Mouse (Mus musculus) lung, embryonic 16.5 days (tissue): Measurements from ENCODE around the gene Nup210. TPM values are rescaled to one million over a fixed set of nuclear protein-coding genes. Genes with fewer than 3 reads are reported as not detected.
"Not testable (repeated sequence)": the region's sequence is repeated elsewhere in the genome, so short reads cannot be mapped to it uniquely, and the experiment has no call there.

Source experiments
- ATAC-seq: fragments of 200-750 bp; cut with Nextera tagmentation; 2 replicates; pipeline ENCODE4 v1.8.0; 2017; ENCODE audit warnings: low read depth, mild to moderate bottlenecking, moderate library complexity
- H3K27ac ChIP-seq: fragments of 300-500 bp; sonication (generic); 2 replicates; pipeline ENCODE4 v1.5.1; 2014; ENCODE audit warnings: mild to moderate bottlenecking, control low read depth, low read length
- H3K27me3 ChIP-seq: fragments of 300-500 bp; sonication (generic); 2 replicates; pipeline ENCODE4 v1.6.1; 2014; ENCODE audit warnings: low read depth, low read length, mixed read lengths; ENCODE audit not compliant: control insufficient read depth, insufficient read depth
- H3K36me3 ChIP-seq: fragments of 300-500 bp; sonication (generic); 2 replicates; pipeline ENCODE4 v1.6.1; 2014; ENCODE audit warnings: low read length; ENCODE audit not compliant: control insufficient read depth, insufficient read depth
- H3K4me1 ChIP-seq: fragments of 300-500 bp; sonication (generic); replicated peaks from 2 replicates; pipeline ENCODE4 v1.6.1; 2014; ENCODE audit warnings: low read length, mixed read lengths; ENCODE audit not compliant: control insufficient read depth, insufficient read depth
- H3K4me2 ChIP-seq: fragments of 300-500 bp; sonication (generic); 2 replicates; pipeline ENCODE4 v1.6.1; 2014; ENCODE audit warnings: low read depth, low read length, control low read depth
- H3K4me3 ChIP-seq: fragments of 300-500 bp; sonication (generic); 2 replicates; pipeline ENCODE4 v1.5.1; 2014; ENCODE audit warnings: mild to moderate bottlenecking, low read length, control low read depth
- H3K9ac ChIP-seq: fragments of 300-500 bp; sonication (generic); 2 replicates; pipeline ENCODE4 v1.6.1; 2014; ENCODE audit warnings: low read length, control low read depth
- H3K9me3 ChIP-seq: fragments of 300-500 bp; sonication (generic); 2 replicates; pipeline ENCODE4 v1.6.1; 2016; ENCODE audit warnings: low read length; ENCODE audit not compliant: control insufficient read depth
- WGBS: fragments of 180-500 bp; shearing (Covaris S2); extraction: QIAGEN DNeasy Blood & Tissue Kit; methylation state at CpG from one replicate; pipeline ENCODE4 v1.1.7; 2014; 5-methylcytosine and 5-hydroxymethylcytosine counted together
- polyA plus RNA-seq: library from polyadenylated mRNA; unstranded; fragments of >200 nt; fragmentation: Nextera tagmentation; extraction: Ambion mirVana; gene quantifications from 2 replicates; pipeline ENCODE4 v1.2.1, GENCODE M21; 2015

The Nup210 gene
- polyA plus RNA-seq, 1 experiment from 2014 or later, result 29.0 TPM

GRCm38 (mm10) chr6:91111141-91111953, 5.3 kb downstream of the Nup210 start:
- no peak overlapping the region for H3K4me3 ChIP-seq
- H3K27ac ChIP-seq, result no peak overlapping the region
- H3K4me1 ChIP-seq, result peaks cover 11% of the 10 kb centered on the region; the same call in 1 of the 2 replicates
- H3K27me3 ChIP-seq, result no peaks in the 10 kb centered on the region
- WGBS, result 74% methylated on average over 10 of the region's 10 CpGs
- H3K9me3 ChIP-seq, result no peaks in the 10 kb centered on the region
- H3K4me2 ChIP-seq, result no peak overlapping the region
- no peak for ATAC-seq
- H3K36me3 ChIP-seq, result no peaks in the 10 kb centered on the region
- H3K9ac ChIP-seq, result no peak overlapping the region

- 46% methylated on average over 13 of the region's 13 CpGs for WGBS
- Histone ChIP-seq H3K4me1 (peaks cover 6% of the 10 kb centered on the region; the same call in 1 of the 2 replicates), H3K9me3 (no peaks in the 10 kb centered on the region), H3K27me3 (no peaks in the 10 kb centered on the region), H3K4me3 (no peak overlapping the region), H3K9ac (0 out of 2 replicates have a peak overlapping the region, but pooled peaks have one; percentile 5), H3K4me2 (peak overlapping the region; percentile 5; the same call in 1 of the 2 replicates), H3K27ac (no peak overlapping the region), H3K36me3 (no peaks in the 10 kb centered on the region)
- no peak for ATAC-seq
Measured at GRCm38 (mm10) chr6:91110323-91111020, 6.2 kb downstream of the Nup210 start.

GRCm38 (mm10) chr6:91109489-91109888, 7.1 kb downstream of the Nup210 start:
- H3K4me2 ChIP-seq, result no peak overlapping the region
- no peak overlapping the region for H3K27ac ChIP-seq
- no peak overlapping the region for H3K9ac ChIP-seq
- no peaks in the 10 kb centered on the region for H3K9me3 ChIP-seq
- H3K27me3 ChIP-seq, result no peaks in the 10 kb centered on the region
- H3K4me3 ChIP-seq, result no peak overlapping the region
- no peaks in the 10 kb centered on the region for H3K36me3 ChIP-seq
- peaks cover 6% of the 10 kb centered on the region; the same call in 1 of the 2 replicates for H3K4me1 ChIP-seq
- no peak for ATAC-seq

- H3K27me3 ChIP-seq, result no peaks in the 10 kb centered on the region
- 75% methylated on average over 2 of the region's 2 CpGs for WGBS
- no peak overlapping the region for H3K27ac ChIP-seq
- ATAC-seq, result peak; percentile 38; the same call in 1 of the 2 replicates
- no peak overlapping the region for H3K9ac ChIP-seq
- no peaks in the 10 kb centered on the region for H3K9me3 ChIP-seq
- H3K4me3 ChIP-seq, result no peak overlapping the region
- no peaks in the 10 kb centered on the region for H3K36me3 ChIP-seq
- H3K4me2 ChIP-seq, result no peak overlapping the region
- H3K4me1 ChIP-seq, result peaks cover 6% of the 10 kb centered on the region; the same call in 1 of the 2 replicates
Measured at GRCm38 (mm10) chr6:91108917-91109450, 7.6 kb downstream of the Nup210 start.

- Histone ChIP-seq H3K4me3 (no peak overlapping the region), H3K27ac (no peak overlapping the region), H3K9ac (no peak overlapping the region), H3K4me1 (peaks cover 6% of the 10 kb centered on the region; the same call in 1 of the 2 replicates), H3K4me2 (no peak overlapping the region), H3K36me3 (no peaks in the 10 kb centered on the region), H3K27me3 (no peaks in the 10 kb centered on the region), H3K9me3 (no peaks in the 10 kb centered on the region)
- 74% methylated on average over 3 of the region's 3 CpGs for WGBS
- no peak for ATAC-seq
Measured at GRCm38 (mm10) chr6:91108301-91108916, 8.2 kb downstream of the Nup210 start.

- no peak overlapping the region for H3K4me3 ChIP-seq
- H3K36me3 ChIP-seq, result no peaks in the 10 kb centered on the region
- H3K4me1 ChIP-seq, result peaks cover 6% of the 10 kb centered on the region; the same call in 1 of the 2 replicates
- ATAC-seq, result no peak
- H3K9ac ChIP-seq, result no peak overlapping the region
- no peaks in the 10 kb centered on the region for H3K9me3 ChIP-seq
- H3K27ac ChIP-seq, result no peak overlapping the region
- H3K27me3 ChIP-seq, result no peaks in the 10 kb centered on the region
- WGBS, result 80% methylated on average over 2 of the region's 2 CpGs
- no peak overlapping the region for H3K4me2 ChIP-seq
Measured at GRCm38 (mm10) chr6:91105400-91106129, 11.1 kb downstream of the Nup210 start.

GRCm38 (mm10) chr6:91104765-91105399, 11.7 kb downstream of the Nup210 start:
- H3K36me3 ChIP-seq, result no peaks in the 10 kb centered on the region
- H3K4me2 ChIP-seq, result no peak overlapping the region
- peaks cover 4% of the 10 kb centered on the region; the same call in 1 of the 2 replicates for H3K4me1 ChIP-seq
- no peaks in the 10 kb centered on the region for H3K9me3 ChIP-seq
- ATAC-seq, result peak; percentile 49
- no peaks in the 10 kb centered on the region for H3K27me3 ChIP-seq
- H3K4me3 ChIP-seq, result no peak overlapping the region
- no peak overlapping the region for H3K27ac ChIP-seq
- H3K9ac ChIP-seq, result no peak overlapping the region
- 56% methylated on average over 3 of the region's 3 CpGs for WGBS

GRCm38 (mm10) chr6:91103421-91103820, 13.2 kb downstream of the Nup210 start:
- not testable (repeated sequence) for H3K4me1 ChIP-seq, H3K9me3 ChIP-seq, ATAC-seq, H3K4me2 ChIP-seq, H3K27ac ChIP-seq, H3K4me3 ChIP-seq, H3K27me3 ChIP-seq, H3K36me3 ChIP-seq, H3K9ac ChIP-seq
- WGBS, result 67% methylated on average over 1 of the region's 1 CpGs
